Mouse (Mus musculus) CH12.LX (cell line): ENCODE data around the gene Olfr205. TPM values are rescaled to one million over a fixed set of nuclear protein-coding genes. Genes with fewer than 3 reads are reported as not detected.

Experiments used
- DNase-seq: peaks from one replicate; pipeline ENCODE4 v3.0.0-alpha.2; 2013; ENCODE audit errors: extremely low read depth
- H3K27ac ChIP-seq: 2 replicates; pipeline ENCODE4 v1.5.1; 2012; ENCODE audit warnings: low read depth, mild to moderate bottlenecking, control low read depth, moderate library complexity; ENCODE audit not compliant: insufficient read depth
- H3K27me3 ChIP-seq: replicated peaks from 2 replicates; pipeline ENCODE3; 2012; ENCODE audit warnings: inconsistent platforms
- H3K36me3 ChIP-seq, 2 experiments: replicated peaks in 1 of 2; 2 replicates each; pipeline versions ENCODE3 to v1.6.1; 2012; ENCODE audit warnings: inconsistent platforms in 1 of 2, low read length in 1 of 2, mild to moderate bottlenecking in 1 of 2, mixed read lengths in 1 of 2, moderate library complexity in 1 of 2; ENCODE audit not compliant: control insufficient read depth in 1 of 2, insufficient read depth in 1 of 2
- H3K4me1 ChIP-seq, 2 experiments: 2 replicates each; pipeline ENCODE4 v1.6.1; 2012; ENCODE audit warnings: inconsistent platforms in 1 of 2, moderate library complexity in 1 of 2; ENCODE audit not compliant: insufficient read depth in 2 of 2, control insufficient read depth in 1 of 2
- H3K4me2 ChIP-seq: 2 replicates; pipeline ENCODE4 v1.6.1; 2012; ENCODE audit warnings: low read depth, mild to moderate bottlenecking, control low read depth; ENCODE audit not compliant: poor library complexity, insufficient read depth, severe bottlenecking
- H3K4me3 ChIP-seq, 3 experiments: fragments of 150-350 bp in 1 of 3; sonication (generic) in 1 of 3; replicated peaks in 1 of 3; 2 replicates each; pipeline versions ENCODE3 to v1.5.1; 2011 to 2012; ENCODE audit warnings: low read depth in 2 of 3, low read length in 2 of 3, mild to moderate bottlenecking in 2 of 3, moderate library complexity in 2 of 3, control low read depth in 1 of 3, improper control_type of control experiment in 1 of 3, inconsistent platforms in 1 of 3, mixed read lengths in 1 of 3; ENCODE audit not compliant: poor library complexity in 1 of 3
- H3K79me2 ChIP-seq: replicated peaks from 2 replicates; pipeline ENCODE4 v1.6.1; 2012; ENCODE audit warnings: mild to moderate bottlenecking, moderate library complexity; ENCODE audit not compliant: control insufficient read depth, poor library complexity, insufficient read depth, severe bottlenecking; ENCODE audit errors: extremely low read depth
- H3K9ac ChIP-seq: 2 replicates; pipeline ENCODE4 v1.6.1; 2012; ENCODE audit warnings: low read depth, mild to moderate bottlenecking, control low read depth, moderate library complexity; ENCODE audit not compliant: insufficient read depth
- H3K9me3 ChIP-seq: replicated peaks from 2 replicates; pipeline ENCODE3; 2012; ENCODE audit warnings: low read length, inconsistent platforms, mixed read lengths
- BHLHE40 ChIP-seq: IDR thresholded peaks from 2 replicates; pipeline ENCODE4 v1.6.1; 2011; ENCODE audit warnings: mild to moderate bottlenecking, low read depth, low read length, improper control_type of control experiment
- CHD1 ChIP-seq: IDR thresholded peaks from 2 replicates; pipeline ENCODE4 v1.6.1; 2012; ENCODE audit warnings: low read depth, low read length, improper control_type of control experiment, inconsistent platforms
- CHD2 ChIP-seq: IDR thresholded peaks from 2 replicates; pipeline ENCODE4 v1.6.1; 2011; ENCODE audit warnings: low read length, improper control_type of control experiment
- E2F4 ChIP-seq: IDR thresholded peaks from 2 replicates; pipeline ENCODE4 v1.6.1; 2011; ENCODE audit warnings: low read depth, low read length, improper control_type of control experiment; ENCODE audit not compliant: insufficient replicate concordance
- ELF1 ChIP-seq: IDR thresholded peaks from 2 replicates; pipeline ENCODE4 v1.6.1; 2014; ENCODE audit warnings: low read depth, mild to moderate bottlenecking, inconsistent platforms, low read length, improper control_type of control experiment
- EP300 ChIP-seq: IDR thresholded peaks from 2 replicates; pipeline ENCODE4 v1.6.1; 2011; ENCODE audit warnings: low read length, improper control_type of control experiment
- ETS1 ChIP-seq: conservative IDR thresholded peaks from 2 replicates; pipeline ENCODE4 v1.6.1; 2012; ENCODE audit warnings: low read depth, mild to moderate bottlenecking, inconsistent platforms, low read length, improper control_type of control experiment, moderate library complexity
- GABPA ChIP-seq: IDR thresholded peaks from 2 replicates; pipeline ENCODE4 v1.6.1; 2012; ENCODE audit warnings: low read depth, low read length, improper control_type of control experiment, inconsistent platforms; ENCODE audit not compliant: insufficient replicate concordance
- IRF4 ChIP-seq: IDR thresholded peaks from 2 replicates; pipeline ENCODE4 v1.6.1; 2014; ENCODE audit warnings: low read depth, mild to moderate bottlenecking, inconsistent platforms, low read length, improper control_type of control experiment
- JUND ChIP-seq: conservative IDR thresholded peaks from 2 replicates; pipeline ENCODE4 v1.6.1; 2011; ENCODE audit warnings: low read depth, low read length, improper control_type of control experiment
- MAFK ChIP-seq: IDR thresholded peaks from 2 replicates; pipeline ENCODE4 v1.6.1; 2011; ENCODE audit warnings: low read length, improper control_type of control experiment; ENCODE audit not compliant: insufficient replicate concordance
- MAX ChIP-seq: IDR thresholded peaks from 2 replicates; pipeline ENCODE4 v1.6.1; 2011; ENCODE audit warnings: low read length, improper control_type of control experiment
- MAZ ChIP-seq: IDR thresholded peaks from 2 replicates; pipeline ENCODE4 v1.6.1; 2012; ENCODE audit warnings: low read depth, mild to moderate bottlenecking, inconsistent platforms, low read length, improper control_type of control experiment, moderate library complexity
- MEF2A ChIP-seq: IDR thresholded peaks from 2 replicates; pipeline ENCODE4 v1.6.1; 2014; ENCODE audit warnings: low read depth, mild to moderate bottlenecking, inconsistent platforms, low read length, improper control_type of control experiment, borderline replicate concordance
- MYC ChIP-seq: IDR thresholded peaks from 2 replicates; pipeline ENCODE4 v1.6.1; 2011; ENCODE audit warnings: low read depth, mild to moderate bottlenecking, improper control_type of control experiment, low read length
- PAX5 ChIP-seq: IDR thresholded peaks from 2 replicates; pipeline ENCODE4 v1.6.1; 2012; ENCODE audit warnings: low read length, inconsistent platforms, mixed read lengths
- POLR2A ChIP-seq: IDR thresholded peaks from 2 replicates; pipeline ENCODE4 v1.6.1; 2011; ENCODE audit warnings: low read depth, mild to moderate bottlenecking, improper control_type of control experiment, low read length
- POLR2AphosphoS2 ChIP-seq: IDR thresholded peaks from 2 replicates; pipeline ENCODE4 v1.6.1; 2011; ENCODE audit warnings: low read depth, low read length, improper control_type of control experiment
- RCOR1 ChIP-seq: conservative IDR thresholded peaks from 2 replicates; pipeline ENCODE4 v1.6.1; 2012; ENCODE audit warnings: low read depth, mild to moderate bottlenecking, inconsistent platforms, low read length, improper control_type of control experiment
- SMC3 ChIP-seq: IDR thresholded peaks from 2 replicates; pipeline ENCODE4 v1.6.1; 2011; ENCODE audit warnings: low read depth, low read length, improper control_type of control experiment
- TCF12 ChIP-seq: IDR thresholded peaks from 2 replicates; pipeline ENCODE4 v1.6.1; 2014; ENCODE audit warnings: low read depth, mild to moderate bottlenecking, inconsistent platforms, low read length, improper control_type of control experiment
- USF1 ChIP-seq: IDR thresholded peaks from 2 replicates; pipeline ENCODE4 v1.6.1; 2014; ENCODE audit warnings: low read depth, mild to moderate bottlenecking, inconsistent platforms, low read length, improper control_type of control experiment
- USF2 ChIP-seq: conservative IDR thresholded peaks from 2 replicates; pipeline ENCODE4 v1.6.1; 2011; ENCODE audit warnings: low read depth, low read length, improper control_type of control experiment
- ZC3H11A ChIP-seq: IDR thresholded peaks from 2 replicates; pipeline ENCODE4 v1.6.1; 2012; ENCODE audit warnings: low read depth, mild to moderate bottlenecking, inconsistent platforms, low read length, improper control_type of control experiment
- ZKSCAN1 ChIP-seq: IDR thresholded peaks from 2 replicates; pipeline ENCODE4 v1.6.1; 2012; ENCODE audit warnings: low read depth, inconsistent platforms, low read length, improper control_type of control experiment, borderline replicate concordance
- ZMIZ1 ChIP-seq: IDR thresholded peaks from 2 replicates; pipeline ENCODE4 v1.6.1; 2012; ENCODE audit warnings: low read depth, mild to moderate bottlenecking, inconsistent platforms, low read length, improper control_type of control experiment
- ZNF384 ChIP-seq: IDR thresholded peaks from 2 replicates; pipeline ENCODE4 v1.6.1; 2012; ENCODE audit warnings: low read depth, low read length, improper control_type of control experiment, inconsistent platforms
- dilution Hi-C: fragments of 300-500 bp; cut with MboI; formaldehyde crosslinking; loops from 2 replicates; pipeline ENCODE4 v1.14.3; 2020; ENCODE audit warnings: low sequenced_read_pairs; ENCODE audit not compliant: extremely low pct_unique_long_range_greater_than_20kb, extremely low pct_ligation_motif_present
- in situ Hi-C: fragments of 300-500 bp; cut with MboI; formaldehyde crosslinking; loops from 3 replicates; pipeline ENCODE4 v1.14.3; 2019; ENCODE audit warnings: low sequenced_read_pairs, low pct_ligation_motif_present, low pct_unique_long_range_greater_than_20kb, mixed read lengths
- polyA plus RNA-seq: library from polyadenylated mRNA; unstranded; fragments of >175 nt; gene quantifications from 2 replicates; pipeline ENCODE4 v1.2.1, GENCODE M21; 2012; ENCODE audit warnings: low read depth; ENCODE audit not compliant: insufficient read length
- total RNA-seq, 2 experiments: library from RNA; depleted of rRNA; stranded (reverse); fragments of 300-350 nt in 1 of 2; fragments of >200 nt in 1 of 2; gene quantifications; 2 replicates each; pipeline ENCODE4 v1.2.3; 2012 to 2014

The Olfr205 gene
- total and polyA plus RNA-seq, 3 experiments = not detected

- Histone ChIP-seq H3K27me3 (no peaks in the 10 kb centered on the region), H3K36me3 (no peaks in the 10 kb centered on the region), H3K4me2 (no peak overlapping the region), H3K4me3 (no peak overlapping the region), H3K27ac (no peak overlapping the region), H3K9ac (no peak overlapping the region), H3K9me3 (no peaks in the 10 kb centered on the region), H3K79me2 (no peaks in the 10 kb centered on the region), H3K4me1 (no peaks in the 10 kb centered on the region)
- no peak for DNase-seq
- dilution Hi-C loops (no loop called here), in situ Hi-C loops (no loop called here)
- TF ChIP-seq RCOR1 (no peak), USF1 (no peak), POLR2A (no peak), JUND (no peak), MEF2A (no peak), ZC3H11A (no peak), MAFK (no peak), SMC3 (no peak), BHLHE40 (no peak), CHD1 (no peak), EP300 (no peak), MAZ (no peak), PAX5 (no peak)
These were observed 47.5 kb downstream of the Olfr205 start for GRCm38 (mm10) chr16:59283476-59283875.

GRCm38 (mm10) chr16:59280542-59280941 is 50.4 kb downstream of the Olfr205 start:
- no peaks in the 10 kb centered on the region for H3K27me3 ChIP-seq
- in situ Hi-C loops = no loop called here
- TF ChIP-seq ZKSCAN1 (no peak), MAX (no peak), PAX5 (no peak), MYC (no peak), RCOR1 (no peak), IRF4 (no peak), JUND (no peak), CHD2 (no peak), SMC3 (no peak), GABPA (no peak), E2F4 (no peak), ELF1 (no peak), ETS1 (no peak), USF2 (no peak), POLR2AphosphoS2 (no peak), ZNF384 (no peak), TCF12 (no peak), POLR2A (no peak), ZMIZ1 (no peak)
- TF ChIP-seq, all 38 proteins: peak for 0
- Histone ChIP-seq H3K36me3 (no peaks in the 10 kb centered on the region), H3K79me2 (no peaks in the 10 kb centered on the region), H3K27ac (no peak overlapping the region), H3K4me2 (no peak overlapping the region), H3K4me3 (no peak overlapping the region), H3K9me3 (no peaks in the 10 kb centered on the region), H3K9ac (no peak overlapping the region), H3K4me1 (no peaks in the 10 kb centered on the region)
- dilution Hi-C loops = no loop called here
- DNase-seq = no peak
